Mouse (Mus musculus) liver, embryonic 16.5 days (tissue): ENCODE measurements at regions not wholly inside any gene's neighbourhood (a gene's known extent, or its start where the extent isn't known, plus 50 kb on each side); places are given as distances from the start of the nearest gene placed in this dataset.

Experiments
- ATAC-seq: fragments of 200-750 bp; cut with Nextera tagmentation; 2 replicates; pipeline ENCODE4 v1.8.0; 2017; ENCODE audit warnings: low read depth, mild to moderate bottlenecking, moderate number of reproducible peaks, moderate library complexity
- H3K27ac ChIP-seq: fragments of 300-500 bp; sonication (generic); 2 replicates; pipeline ENCODE4 v1.5.1; 2014; ENCODE audit warnings: mild to moderate bottlenecking, low read length
- H3K27me3 ChIP-seq: fragments of 300-500 bp; sonication (generic); 2 replicates; pipeline ENCODE4 v1.6.1; 2014; ENCODE audit warnings: low read depth, low read length, mixed read lengths; ENCODE audit not compliant: control insufficient read depth, insufficient read depth
- H3K36me3 ChIP-seq: fragments of 300-500 bp; sonication (generic); 2 replicates; pipeline ENCODE4 v1.6.1; 2014; ENCODE audit warnings: mild to moderate bottlenecking; ENCODE audit not compliant: control insufficient read depth, insufficient read depth
- H3K4me1 ChIP-seq: fragments of 300-500 bp; sonication (generic); 2 replicates; pipeline ENCODE4 v1.6.1; 2014; ENCODE audit warnings: low read depth, low read length, mixed read lengths; ENCODE audit not compliant: control insufficient read depth
- H3K4me2 ChIP-seq: fragments of 300-500 bp; sonication (generic); 2 replicates; pipeline ENCODE4 v1.6.1; 2014; ENCODE audit warnings: low read depth, low read length, mixed read lengths
- H3K4me3 ChIP-seq: fragments of 300-500 bp; sonication (generic); 2 replicates; pipeline ENCODE4 v1.5.1; 2014; ENCODE audit warnings: low read depth, mild to moderate bottlenecking, low read length
- H3K9ac ChIP-seq: fragments of 300-500 bp; sonication (generic); 2 replicates; pipeline ENCODE4 v1.6.1; 2014; ENCODE audit warnings: low read depth, low read length
- H3K9me3 ChIP-seq: fragments of 300-500 bp; sonication (generic); replicated peaks from 2 replicates; pipeline ENCODE4 v1.6.1; 2016; ENCODE audit warnings: low read length; ENCODE audit not compliant: control insufficient read depth
- WGBS: fragments of 180-500 bp; shearing (Covaris S2); extraction: QIAGEN DNeasy Blood & Tissue Kit; methylation state at CpG from one replicate; pipeline ENCODE4 v1.1.7; 2014; ENCODE audit not compliant: insufficient replicate concordance; 5-methylcytosine and 5-hydroxymethylcytosine counted together

DNA sequence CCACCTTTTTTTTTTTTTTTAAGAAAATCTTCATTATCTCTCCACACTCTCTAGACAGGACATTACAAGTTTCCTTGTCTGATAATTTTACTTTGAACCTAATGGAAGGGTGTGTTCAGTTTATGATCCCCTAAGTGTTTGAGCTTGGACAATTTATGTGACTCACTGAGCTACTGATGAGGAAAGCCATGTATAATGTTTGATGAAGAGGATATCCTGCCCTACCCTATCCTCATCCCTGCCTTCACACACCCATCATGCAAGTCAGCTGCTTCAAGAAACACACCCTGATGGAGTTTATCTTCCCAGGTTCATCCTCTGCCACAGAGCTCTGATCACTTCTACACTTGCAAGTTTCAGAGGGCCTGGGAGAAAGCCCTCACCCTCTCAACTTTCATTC is 136.5 kb upstream of the Asb5 start:
- Histone ChIP-seq H3K9ac (no peak overlapping the region), H3K4me2 (no peak overlapping the region), H3K27me3 (no peaks in the 10 kb centered on the region), H3K9me3 (no peaks in the 10 kb centered on the region), H3K4me3 (no peak overlapping the region), H3K4me1 (no peaks in the 10 kb centered on the region), H3K36me3 (no peaks in the 10 kb centered on the region), H3K27ac (no peak overlapping the region)
- no peak for ATAC-seq

DNA sequence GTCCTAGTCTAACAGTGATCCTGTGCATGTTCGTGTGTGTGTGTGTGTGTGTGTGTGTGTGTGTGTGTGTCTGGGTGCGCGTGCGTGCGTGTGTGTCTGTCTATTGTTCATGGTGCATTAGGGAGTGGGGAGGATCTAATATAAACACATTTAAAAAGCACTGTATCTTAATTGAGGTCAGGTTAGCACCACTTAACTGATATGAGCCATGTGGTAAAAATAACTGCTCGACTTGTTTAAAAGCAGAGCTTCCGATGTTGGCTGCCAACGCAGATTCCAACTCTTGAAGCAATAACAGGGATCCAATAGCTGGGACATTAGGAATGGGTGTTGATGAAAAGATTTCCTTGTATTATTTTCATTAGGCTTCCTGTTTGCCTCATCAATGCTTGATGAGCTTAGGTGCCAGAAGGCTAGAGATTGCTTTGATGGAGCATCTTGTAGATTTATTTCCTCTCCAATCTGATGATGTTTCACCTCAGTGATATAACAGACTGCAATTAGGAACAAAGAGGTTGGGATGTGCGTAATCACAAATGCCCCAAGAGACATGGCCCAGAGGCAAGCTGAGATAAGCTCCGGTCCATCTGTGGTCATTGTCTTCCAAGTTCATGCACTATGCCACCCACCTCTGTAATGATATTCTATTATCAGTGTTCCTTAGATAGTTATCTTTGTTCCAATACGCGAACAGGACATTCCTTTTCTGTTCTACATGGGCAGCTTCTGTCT is 135.7 kb upstream of the Asb5 start:
- no peaks in the 10 kb centered on the region for H3K36me3 ChIP-seq
- no peak for ATAC-seq
- H3K27ac ChIP-seq: no peak overlapping the region
- no peak overlapping the region for H3K9ac ChIP-seq
- 70% methylated on average over 12 of the region's 12 CpGs for WGBS
- no peak overlapping the region for H3K4me3 ChIP-seq
- no peak overlapping the region for H3K4me2 ChIP-seq
- no peaks in the 10 kb centered on the region for H3K27me3 ChIP-seq
- H3K9me3 ChIP-seq: no peaks in the 10 kb centered on the region
- H3K4me1 ChIP-seq: no peaks in the 10 kb centered on the region

DNA sequence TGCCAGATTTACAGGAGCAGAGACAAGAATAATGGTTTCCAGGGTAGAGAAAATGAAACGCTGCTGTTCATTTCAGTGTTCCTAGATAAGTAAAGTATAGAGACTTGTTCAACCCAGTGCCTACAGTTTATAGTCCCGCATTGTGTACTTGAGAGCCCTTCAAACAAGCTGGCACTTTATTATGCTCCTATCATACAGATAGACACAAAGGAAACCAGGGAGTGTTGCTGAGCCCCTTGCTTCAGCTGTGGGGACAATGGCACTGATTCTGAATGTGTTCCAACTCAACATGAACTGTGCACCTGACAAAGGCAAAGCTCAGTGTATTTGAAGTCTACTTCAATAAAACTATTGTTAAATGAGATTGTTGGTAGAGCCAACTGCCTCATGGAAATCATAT is 123.7 kb upstream of the Asb5 start:
- no peak overlapping the region for H3K27ac ChIP-seq
- H3K9ac ChIP-seq: no peak overlapping the region
- no peak overlapping the region for H3K4me3 ChIP-seq
- WGBS: 59% methylated on average over 2 of the region's 2 CpGs
- ATAC-seq: no peak
- no peaks in the 10 kb centered on the region for H3K27me3 ChIP-seq
- no peak overlapping the region for H3K4me2 ChIP-seq
- H3K4me1 ChIP-seq: no peaks in the 10 kb centered on the region
- no peaks in the 10 kb centered on the region for H3K9me3 ChIP-seq
- no peaks in the 10 kb centered on the region for H3K36me3 ChIP-seq

DNA sequence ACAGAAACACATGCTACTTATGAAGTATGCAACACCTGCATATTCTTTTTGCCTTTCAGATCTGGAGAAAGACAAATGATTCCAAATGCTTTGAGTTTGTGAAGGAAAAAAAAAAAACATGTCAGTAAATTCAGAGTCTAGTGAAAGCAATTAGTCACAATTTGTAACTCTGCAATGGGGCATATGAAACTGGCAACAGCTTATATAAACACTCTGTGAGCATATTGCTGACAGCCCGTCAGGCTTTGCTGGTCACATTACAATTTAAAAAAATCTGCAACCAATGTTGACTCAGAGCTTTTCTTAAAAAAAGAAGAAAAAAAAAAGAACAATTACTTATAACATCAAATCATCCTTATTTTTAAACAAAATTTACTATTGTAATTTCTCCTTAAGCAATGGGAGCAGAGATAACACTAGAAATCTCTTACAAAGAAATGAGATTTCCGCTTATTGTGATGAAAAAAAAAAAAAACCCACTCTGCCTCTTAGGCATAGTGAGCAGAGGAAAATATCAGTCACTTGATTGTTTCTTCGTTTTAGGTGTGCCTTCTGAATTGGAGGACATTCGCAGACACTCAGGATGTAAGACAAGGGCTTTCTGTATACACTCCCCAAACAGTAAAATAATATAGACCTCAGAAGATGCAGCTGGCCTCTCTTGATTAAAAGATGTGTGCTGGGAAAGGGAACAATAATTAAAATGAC is 115.1 kb upstream of the Asb5 start:
- no peak overlapping the region for H3K27ac ChIP-seq
- no peak overlapping the region for H3K4me3 ChIP-seq
- ATAC-seq: no peak
- H3K36me3 ChIP-seq: no peaks in the 10 kb centered on the region
- H3K27me3 ChIP-seq: no peaks in the 10 kb centered on the region
- H3K9me3 ChIP-seq: no peaks in the 10 kb centered on the region
- H3K4me1 ChIP-seq: no peaks in the 10 kb centered on the region
- no peak overlapping the region for H3K9ac ChIP-seq
- H3K4me2 ChIP-seq: no peak overlapping the region
- 57% methylated on average over 4 of the region's 4 CpGs for WGBS

DNA sequence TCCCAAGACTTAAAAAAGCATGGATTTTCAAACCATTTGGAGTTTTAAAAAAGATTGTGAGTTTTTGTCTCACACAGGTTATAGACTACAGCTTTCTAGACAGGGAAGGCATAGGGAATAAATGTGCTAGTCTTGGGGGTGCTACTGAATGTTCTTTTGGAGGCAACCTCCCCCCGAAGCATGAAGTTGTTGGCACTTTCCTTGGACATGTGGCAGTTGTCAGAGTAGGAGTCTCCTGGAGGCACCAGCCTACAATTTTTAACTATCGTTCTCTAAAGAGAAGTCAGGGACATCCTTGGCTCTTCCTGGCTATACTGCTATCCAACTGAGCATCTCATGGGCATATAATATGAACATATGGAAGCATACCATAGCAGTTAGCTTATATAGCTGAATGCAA is 112.7 kb upstream of the Asb5 start:
- H3K9ac ChIP-seq: no peak overlapping the region
- no peak overlapping the region for H3K4me3 ChIP-seq
- 59% methylated on average over 2 of the region's 2 CpGs for WGBS
- no peaks in the 10 kb centered on the region for H3K27me3 ChIP-seq
- H3K9me3 ChIP-seq: no peaks in the 10 kb centered on the region
- H3K36me3 ChIP-seq: no peaks in the 10 kb centered on the region
- H3K4me1 ChIP-seq: no peaks in the 10 kb centered on the region
- H3K27ac ChIP-seq: no peak overlapping the region
- no peak overlapping the region for H3K4me2 ChIP-seq
- no peak for ATAC-seq

DNA sequence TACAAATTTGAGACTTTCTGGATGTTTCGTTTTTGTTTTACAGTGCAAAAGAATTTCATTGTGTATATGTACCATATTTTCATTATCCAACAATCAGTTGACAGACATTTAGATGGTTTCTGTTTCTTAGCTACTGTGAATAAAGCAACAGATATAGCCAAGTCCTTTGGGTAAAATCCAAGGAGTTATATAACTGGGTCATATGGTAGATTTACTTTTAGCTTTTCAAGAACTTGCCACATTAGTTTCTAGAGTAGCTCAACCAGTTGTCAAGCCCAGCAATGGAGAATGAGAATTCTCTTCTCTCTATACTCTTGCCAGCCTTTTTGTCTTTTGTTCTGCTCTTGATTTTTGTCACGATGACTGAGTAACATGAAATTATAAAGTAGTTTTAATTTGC is 111.3 kb upstream of the Asb5 start:
- no peaks in the 10 kb centered on the region for H3K36me3 ChIP-seq
- no peaks in the 10 kb centered on the region for H3K9me3 ChIP-seq
- H3K9ac ChIP-seq: no peak overlapping the region
- no peaks in the 10 kb centered on the region for H3K27me3 ChIP-seq
- H3K4me3 ChIP-seq: no peak overlapping the region
- 54% methylated on average over 2 of the region's 2 CpGs for WGBS
- no peaks in the 10 kb centered on the region for H3K4me1 ChIP-seq
- H3K27ac ChIP-seq: no peak overlapping the region
- H3K4me2 ChIP-seq: no peak overlapping the region
- no peak for ATAC-seq

DNA sequence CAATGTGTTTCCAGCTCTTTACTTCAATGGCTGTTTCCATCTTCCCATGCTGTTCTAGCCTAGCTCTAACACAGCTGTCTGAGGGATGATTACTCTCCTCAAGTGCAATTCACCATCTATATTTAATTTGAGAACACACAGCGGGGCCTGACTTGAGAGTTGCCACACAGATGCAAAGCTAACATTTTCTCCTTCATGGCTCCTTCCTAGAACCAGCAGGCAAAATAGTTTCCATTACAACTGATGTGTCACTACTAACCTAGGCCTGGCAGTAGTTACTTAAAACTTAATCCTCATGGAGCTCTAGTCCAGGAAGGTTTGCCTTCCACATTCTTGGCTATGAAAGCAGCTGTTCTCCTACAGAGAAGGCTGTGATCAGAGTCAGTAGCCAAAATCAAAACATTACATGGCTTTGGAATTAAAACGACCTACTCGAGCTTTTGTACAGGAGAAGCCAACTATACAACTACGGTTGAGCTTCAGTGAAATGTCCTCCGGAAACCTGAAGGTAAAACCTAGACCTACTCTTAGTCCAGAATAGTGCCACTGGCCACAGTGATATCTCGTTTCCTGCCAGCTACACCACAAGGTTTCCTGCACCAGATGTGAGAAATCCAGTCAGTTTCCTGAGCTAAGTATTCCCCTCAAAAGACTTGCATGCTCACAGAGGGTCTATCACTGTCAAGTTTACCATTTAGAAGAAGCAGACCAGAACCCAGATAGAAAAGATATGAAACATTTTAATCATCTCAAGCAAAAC is 108.9 kb upstream of the Asb5 start:
- no peaks in the 10 kb centered on the region for H3K9me3 ChIP-seq
- no peaks in the 10 kb centered on the region for H3K36me3 ChIP-seq
- H3K27me3 ChIP-seq: no peaks in the 10 kb centered on the region
- no peak overlapping the region for H3K4me2 ChIP-seq
- 21% methylated on average over 6 of the region's 6 CpGs for WGBS
- H3K27ac ChIP-seq: no peak overlapping the region
- H3K9ac ChIP-seq: no peak overlapping the region
- ATAC-seq: no peak
- no peak overlapping the region for H3K4me3 ChIP-seq
- H3K4me1 ChIP-seq: no peaks in the 10 kb centered on the region

DNA sequence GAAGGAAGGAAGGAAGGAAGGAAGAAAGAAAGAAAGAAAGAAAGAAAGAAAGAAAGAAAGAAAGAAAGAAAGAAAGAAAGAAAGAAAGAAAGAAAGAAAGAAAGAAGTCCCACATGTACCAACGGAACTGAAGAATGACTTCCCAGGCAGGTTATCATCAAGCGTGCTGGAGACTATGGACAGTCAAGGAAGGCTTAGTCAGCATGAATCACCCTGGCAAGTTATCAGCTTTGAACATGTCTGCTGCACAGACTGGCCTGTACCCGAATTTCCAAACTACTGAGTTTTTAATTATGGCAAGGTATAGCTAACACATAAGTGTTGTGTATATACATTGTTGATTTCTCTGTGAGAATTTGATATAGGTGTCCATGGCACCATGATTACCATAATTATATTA is 104.3 kb upstream of the Asb5 start:
- Histone ChIP-seq H3K4me1 (no peaks in the 10 kb centered on the region), H3K27me3 (no peaks in the 10 kb centered on the region), H3K9me3 (no peaks in the 10 kb centered on the region), H3K9ac (no peak overlapping the region), H3K4me3 (no peak overlapping the region), H3K4me2 (no peak overlapping the region), H3K27ac (no peak overlapping the region), H3K36me3 (no peaks in the 10 kb centered on the region)
- WGBS: 32% methylated on average over 3 of the region's 3 CpGs
- no peak for ATAC-seq

DNA sequence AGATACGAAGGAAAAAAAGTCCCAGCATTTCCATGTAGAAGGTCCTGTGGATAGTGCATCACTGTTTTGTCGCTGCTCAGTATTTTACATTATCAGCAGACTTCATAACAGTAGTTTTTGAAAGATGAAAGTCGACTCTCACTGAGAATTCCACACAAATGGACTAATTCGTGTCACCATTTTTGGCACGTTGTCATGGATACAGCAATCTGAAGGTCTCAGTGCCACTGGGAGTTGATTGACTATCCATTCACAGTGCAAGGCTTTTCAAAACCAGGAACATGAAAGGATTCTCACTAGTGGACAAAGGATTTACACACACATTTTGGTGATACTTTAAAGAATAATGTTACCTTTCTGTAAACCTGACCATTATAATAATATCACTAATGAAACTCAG is 93.7 kb upstream of the Asb5 start:
- no peak overlapping the region for H3K27ac ChIP-seq
- H3K4me2 ChIP-seq: no peak overlapping the region
- no peaks in the 10 kb centered on the region for H3K4me1 ChIP-seq
- H3K9me3 ChIP-seq: no peaks in the 10 kb centered on the region
- ATAC-seq: no peak
- H3K9ac ChIP-seq: no peak overlapping the region
- no peak overlapping the region for H3K4me3 ChIP-seq
- 62% methylated on average over 5 of the region's 5 CpGs for WGBS
- H3K36me3 ChIP-seq: no peaks in the 10 kb centered on the region
- no peaks in the 10 kb centered on the region for H3K27me3 ChIP-seq
